ENCODE assay signal across 9 mouse cellular contexts in genomic region chr2:167079535-167080257, GRCm38 (mm10). TPM values are rescaled to one million over a fixed set of nuclear protein-coding genes. Genes with fewer than 3 reads are reported as not detected.
DNase-seq lines count a peak whose midpoint lies in the region; ATAC-seq lines count a peak whose summit lies in the region.
"Had no signal": no experiment of that assay in that cellular context is flagged by ENCODE, and none has a peak within 500 bp of the region (broad histone marks: within the 10 kb centered on the region; RNA-seq: fewer than 3 reads in every experiment).

No protein-coding gene starts in this region.

- H3K9ac ChIP-seq in kidney, embryonic 15.5 days: no peak overlapping the region
- H3K9ac ChIP-seq in kidney, embryonic 16.5 days (replicated peaks; ENCODE audit: low read length): no peak overlapping the region
- H3K9ac ChIP-seq in liver, embryonic 11.5 days (ENCODE audit: low read depth, low read length): no peak overlapping the region
- H3K9ac ChIP-seq: heart, embryonic 15.5 days had no signal

- peaks cover 32% of the 10 kb centered on the region for H3K4me1 ChIP-seq in kidney, embryonic 15.5 days
- H3K4me1 ChIP-seq in kidney, embryonic 16.5 days (ENCODE audit: insufficient read depth, low read length): peaks cover 25% of the 10 kb centered on the region
- H3K4me1 ChIP-seq in liver, embryonic 11.5 days (replicated peaks; ENCODE audit: control insufficient read depth, insufficient read depth, low read length): no peaks in the 10 kb centered on the region; the same call in 1 of the 2 replicates

- 0 out of 2 replicates have a peak overlapping the region, but pooled peaks have one; percentile 18 for H3K27ac ChIP-seq in kidney, embryonic 15.5 days
- H3K27ac ChIP-seq in kidney, embryonic 16.5 days (ENCODE audit: low read length): no peak overlapping the region
- H3K27ac ChIP-seq in liver, embryonic 11.5 days (ENCODE audit: low read depth, low read length): no peak overlapping the region
- H3K27ac ChIP-seq: heart, embryonic 15.5 days had no signal

- 34% methylated on average over 18 of the region's 18 CpGs for WGBS in kidney, embryonic 15.5 days
- WGBS in kidney, embryonic 16.5 days: 36% methylated on average over 18 of the region's 18 CpGs
- 68% methylated on average over 18 of the region's 18 CpGs for WGBS in liver, embryonic 11.5 days

- no peaks in the 10 kb centered on the region for H3K9me3 ChIP-seq in kidney, embryonic 15.5 days (replicated peaks)
- no peaks in the 10 kb centered on the region for H3K9me3 ChIP-seq in kidney, embryonic 16.5 days (ENCODE audit: low read length)
- H3K9me3 ChIP-seq in liver, embryonic 11.5 days (ENCODE audit: control insufficient read depth, low read length): no peaks in the 10 kb centered on the region
- H3K9me3 ChIP-seq: heart, embryonic 15.5 days had no signal

- no peaks in the 10 kb centered on the region for H3K36me3 ChIP-seq in kidney, embryonic 15.5 days
- H3K36me3 ChIP-seq in kidney, embryonic 16.5 days (ENCODE audit: insufficient read depth, low read length): no peaks in the 10 kb centered on the region
- H3K36me3 ChIP-seq in liver, embryonic 11.5 days (ENCODE audit: control insufficient read depth, insufficient read depth, low read length): no peaks in the 10 kb centered on the region
- H3K36me3 ChIP-seq: heart, embryonic 15.5 days had no signal

- no peak for ATAC-seq in kidney, embryonic 15.5 days (replicated peaks; ENCODE audit: low FRiP score)
- ATAC-seq in kidney, embryonic 16.5 days (ENCODE audit: low FRiP score, low TSS enrichment): no peak
- no peak for ATAC-seq in liver, embryonic 11.5 days (replicated peaks; ENCODE audit: low FRiP score)

- DNase-seq in cerebellum, postnatal 10 days: peak; percentile 80 to 87
- DNase-seq in gastrocnemius, adult 8-10 months (ENCODE audit: low spot score in 2 of 2): peak; percentile 54 to 81
- peak; percentile 61 to 87 for DNase-seq in left cerebral cortex, adult 8-10 months (ENCODE audit: low spot score in 2 of 2)
- DNase-seq in right cerebral cortex, adult 2 months (ENCODE audit: low spot score in 2 of 2): peak; percentile 83 to 88
- DNase-seq in thymus, postnatal 36 days: no peak
- DNase-seq in liver, embryonic 11.5 days (ENCODE audit: low spot score): no peak

- H3K27me3 ChIP-seq in kidney, embryonic 15.5 days: no peaks in the 10 kb centered on the region
- no peaks in the 10 kb centered on the region for H3K27me3 ChIP-seq in kidney, embryonic 16.5 days (ENCODE audit: insufficient read depth, low read length)
- no peaks in the 10 kb centered on the region for H3K27me3 ChIP-seq in liver, embryonic 11.5 days (replicated peaks; ENCODE audit: control insufficient read depth, insufficient read depth, low read length)

- H3K4me2 ChIP-seq in kidney, embryonic 15.5 days: no peak overlapping the region
- no peak overlapping the region for H3K4me2 ChIP-seq in kidney, embryonic 16.5 days (replicated peaks; ENCODE audit: low read depth, low read length)
- no peak overlapping the region for H3K4me2 ChIP-seq in liver, embryonic 11.5 days
- H3K4me2 ChIP-seq: heart, embryonic 15.5 days had no signal

- H3K4me3 ChIP-seq in kidney, embryonic 15.5 days (replicated peaks): no peak overlapping the region
- H3K4me3 ChIP-seq in kidney, embryonic 16.5 days (ENCODE audit: low read length): no peak overlapping the region
- H3K4me3 ChIP-seq in liver, embryonic 11.5 days (ENCODE audit: low read depth, low read length): no peak overlapping the region
- H3K4me3 ChIP-seq: heart, embryonic 15.5 days had no signal

RNA-seq across cellular contexts. Expression of gene Znfx1, which starts 16.9 kb away (rescaled TPM):
- 9.5 and 10.2 TPM in 2 replicates for polyA plus RNA-seq in kidney, embryonic 15.5 days (2015; fragmentation: Nextera tagmentation; extraction: Ambion mirVana)
- 11.8 TPM in 2 replicates for polyA plus RNA-seq in kidney, embryonic 16.5 days (2015; fragmentation: Nextera tagmentation; extraction: Ambion mirVana)
- 10 to 100 TPM; 26.7 to 32.5 (median 28.5) TPM for total RNA-seq in gastrocnemius, adult 8-10 months (2022)
- total RNA-seq in left cerebral cortex, adult 8-10 months (2022): 10 to 100 TPM; 77.1 to 92.1 (median 80.7) TPM
- polyA plus RNA-seq in liver, embryonic 11.5 days (2014; fragmentation: Nextera tagmentation; extraction: Ambion mirVana): 10.1 and 11.2 TPM in 2 replicates

Comparison
In these comparisons a context has a peak if more than half of its experiments do, and no peak if none do; other contexts are left out.
1. DNase-seq: peak in cerebellum, postnatal 10 days (2 of 2), gastrocnemius, adult 8-10 months (2 of 2), left cerebral cortex, adult 8-10 months (2 of 2) and right cerebral cortex, adult 2 months (2 of 2); none in thymus, postnatal 36 days (0 of 2) and liver, embryonic 11.5 days (single experiment).